Mouse (Mus musculus) liver, embryonic 14.5 days (tissue): ENCODE data around the gene 4930539E08Rik. TPM values are rescaled to one million over a fixed set of nuclear protein-coding genes. Genes with fewer than 3 reads are reported as not detected.

ENCODE experiments used
- ATAC-seq: fragments of 200-750 bp; cut with Nextera tagmentation; 2 replicates; pipeline ENCODE4 v1.8.0; 2017; ENCODE audit warnings: moderate number of reproducible peaks, mild to moderate bottlenecking, moderate library complexity; ENCODE audit not compliant: insufficient read depth
- DNase-seq, 3 experiments: peaks; one replicate each; pipeline ENCODE4 v3.0.0-alpha.2; 2012 to 2013; ENCODE audit warnings: low read depth in 3 of 3, low spot score in 3 of 3
- H3K27ac ChIP-seq: fragments of 300-500 bp; sonication (generic); 2 replicates; pipeline ENCODE4 v1.5.1; 2014; ENCODE audit warnings: moderate library complexity, mild to moderate bottlenecking, control low read depth, inconsistent platforms
- H3K27me3 ChIP-seq: fragments of 300-500 bp; sonication (generic); 2 replicates; pipeline ENCODE4 v1.6.1; 2014; ENCODE audit warnings: mild to moderate bottlenecking, low read length, moderate library complexity; ENCODE audit not compliant: control insufficient read depth, insufficient read depth
- H3K36me3 ChIP-seq: fragments of 300-500 bp; sonication (generic); replicated peaks from 2 replicates; pipeline ENCODE4 v1.6.1; 2014; ENCODE audit warnings: low read depth; ENCODE audit not compliant: control insufficient read depth, insufficient read depth
- H3K4me1 ChIP-seq, 2 experiments: fragments of 200-500 bp in 1 of 2; fragments of 300-500 bp in 1 of 2; sonication (generic) in 1 of 2; replicated peaks; 2 replicates each; pipeline ENCODE4 v1.6.1; 2012 to 2014; ENCODE audit warnings: antibody characterized with exemption in 1 of 2, inconsistent platforms in 1 of 2, low read length in 1 of 2; ENCODE audit not compliant: control insufficient read depth in 2 of 2, insufficient read depth in 2 of 2
- H3K4me2 ChIP-seq: fragments of 300-500 bp; sonication (generic); 2 replicates; pipeline ENCODE4 v1.6.1; 2014; ENCODE audit warnings: low read depth, mild to moderate bottlenecking, control low read depth, moderate library complexity
- H3K4me3 ChIP-seq, 2 experiments: fragments of 200-500 bp in 1 of 2; fragments of 300-500 bp in 1 of 2; sonication (generic) in 1 of 2; 2 replicates each; pipeline ENCODE4 v1.5.1; 2012 to 2014; ENCODE audit warnings: low read depth in 2 of 2, low read length in 2 of 2, mild to moderate bottlenecking in 2 of 2, control low read depth in 1 of 2, inconsistent platforms in 1 of 2, moderate library complexity in 1 of 2; ENCODE audit not compliant: insufficient read depth in 1 of 2
- H3K9ac ChIP-seq: fragments of 300-500 bp; sonication (generic); replicated peaks from 2 replicates; pipeline ENCODE4 v1.6.1; 2014; ENCODE audit warnings: mild to moderate bottlenecking, control low read depth, moderate library complexity
- H3K9me3 ChIP-seq: fragments of 300-500 bp; sonication (generic); 2 replicates; pipeline ENCODE4 v1.6.1; 2016; ENCODE audit warnings: low read length, mixed read lengths; ENCODE audit not compliant: control insufficient read depth
- CTCF ChIP-seq: IDR thresholded peaks from 2 replicates; pipeline ENCODE4 v1.5.1; 2016; ENCODE audit warnings: antibody characterized with exemption, low read depth, control low read depth
- EP300 ChIP-seq: IDR thresholded peaks from 2 replicates; pipeline ENCODE4 v1.6.1; 2016; ENCODE audit warnings: antibody characterized with exemption, low read depth
- WGBS: fragments of 180-500 bp; shearing (Covaris S2); extraction: QIAGEN DNeasy Blood & Tissue Kit; methylation state at CpG from one replicate; pipeline ENCODE4 v1.1.7; 2014; ENCODE audit not compliant: insufficient replicate concordance; 5-methylcytosine and 5-hydroxymethylcytosine counted together
- polyA plus RNA-seq, 2 experiments: library from polyadenylated mRNA; depleted of rRNA in 1 of 2; stranded (reverse) in 1 of 2; unstranded in 1 of 2; fragments of >200 nt; fragmentation: Nextera tagmentation in 1 of 2; extraction: Ambion mirVana in 1 of 2; gene quantifications; 2 replicates each; pipeline versions ENCODE4 v1.2.1 to v1.2.3; 2012 to 2014

The 4930539E08Rik gene
- polyA plus RNA-seq (2012; rRNA removed): 0.06 TPM in 2 replicates
- polyA plus RNA-seq (2014; fragmentation: Nextera tagmentation; extraction: Ambion mirVana): 0.03 and 0.14 TPM in 2 replicates

- Histone ChIP-seq H3K4me3 (no peak within 1 kb of the TSS), H3K9ac (no peak within 1 kb of the TSS), H3K4me2 (no peak within 1 kb of the TSS), H3K9me3 (no peaks in the 10 kb centered on the region), H3K36me3 (no peaks in the 10 kb centered on the region), H3K27me3 (no peaks in the 10 kb centered on the region; the same call in 1 of the 2 replicates), H3K4me1 (no peaks in the 10 kb centered on the region), H3K27ac (no peak within 1 kb of the TSS)
- DNase-seq (no peak), ATAC-seq (no peak)
- TF ChIP-seq CTCF (no peak), EP300 (no peak)
- 56% methylated on average over 12 of the region's 12 CpGs for WGBS
These were observed at the start of gene 4930539E08Rik for GRCm38 (mm10) chr17:28915060-28915628. 4930539E08Rik (minus strand) TSS chr17:28915324.

GRCm38 (mm10) chr17:28961596-28961995 lies 46.5 kb upstream of the 4930539E08Rik start:
- no peak for TF ChIP-seq CTCF
- no peak for TF ChIP-seq EP300
- Histone ChIP-seq H3K4me3 (no peak overlapping the region), H3K9me3 (no peaks in the 10 kb centered on the region), H3K4me2 (no peak overlapping the region), H3K9ac (no peak overlapping the region), H3K27ac (no peak overlapping the region), H3K27me3 (no peaks in the 10 kb centered on the region), H3K36me3 (peaks cover 72% of the 10 kb centered on the region), H3K4me1 (peaks cover 0 to 9% of the 10 kb centered on the region in 2 experiments; a peak in 2 of 4 replicates)
- DNase-seq (no peak), ATAC-seq (0 out of 2 replicates have a peak, but pooled peaks have one; percentile 19)
- WGBS: 83% methylated on average over 10 of the region's 10 CpGs

- Histone ChIP-seq H3K4me3 (no peak overlapping the region), H3K27me3 (no peaks in the 10 kb centered on the region), H3K36me3 (peaks cover 62% of the 10 kb centered on the region), H3K9ac (no peak overlapping the region), H3K4me2 (no peak overlapping the region), H3K9me3 (no peaks in the 10 kb centered on the region), H3K27ac (no peak overlapping the region), H3K4me1 (peaks cover 0 to 9% of the 10 kb centered on the region in 2 experiments; a peak in 2 of 4 replicates)
- TF ChIP-seq EP300 (no peak), CTCF (no peak)
- ATAC-seq (no peak), DNase-seq (no peak)
- 65% methylated on average over 10 of the region's 10 CpGs for WGBS
These were observed 45.5 kb upstream of the 4930539E08Rik start for GRCm38 (mm10) chr17:28960597-28960996.

GRCm38 (mm10) chr17:28954416-28954815 lies 39.3 kb upstream of the 4930539E08Rik start:
- ATAC-seq: no peak
- Histone ChIP-seq H3K4me1 (peaks cover 16 to 25% of the 10 kb centered on the region in 2 experiments), H3K36me3 (peaks cover 5% of the 10 kb centered on the region), H3K27ac (no peak overlapping the region), H3K4me2 (peak overlapping the region; percentile 83), H3K27me3 (no peaks in the 10 kb centered on the region), H3K4me3 (peak overlapping the region; percentile 82 to 94), H3K9ac (peak overlapping the region; percentile 78; the same call in 1 of the 2 replicates), H3K9me3 (no peaks in the 10 kb centered on the region)
- 51% methylated on average over 9 of the region's 9 CpGs for WGBS
- TF ChIP-seq EP300 (no peak), CTCF (no peak)
- DNase-seq: no peak

- H3K4me1 ChIP-seq: peaks cover 16 to 25% of the 10 kb centered on the region in 2 experiments
- H3K9ac ChIP-seq: peak overlapping the region; percentile 78
- peak overlapping the region; percentile 83 for H3K4me2 ChIP-seq
- ATAC-seq (no peak), DNase-seq (no peak)
- H3K27me3 ChIP-seq: no peaks in the 10 kb centered on the region
- H3K27ac ChIP-seq: peak overlapping the region; percentile 74
- no peak for TF ChIP-seq EP300
- TF ChIP-seq CTCF: no peak
- peaks cover 4% of the 10 kb centered on the region for H3K36me3 ChIP-seq
- peak overlapping the region; percentile 82 to 94 for H3K4me3 ChIP-seq
- 2% methylated on average over 9 of the region's 9 CpGs for WGBS
- H3K9me3 ChIP-seq: no peaks in the 10 kb centered on the region
These were observed 38.1 kb upstream of the 4930539E08Rik start for GRCm38 (mm10) chr17:28953251-28953650.
